Mouse (Mus musculus) CH12.LX (cell line): ENCODE results near the gene Sh2d6. TPM values are rescaled to one million over a fixed set of nuclear protein-coding genes. Genes with fewer than 3 reads are reported as not detected.

Experiments
- DNase-seq: peaks from one replicate; pipeline ENCODE4 v3.0.0-alpha.2; 2013; ENCODE audit errors: extremely low read depth
- H3K27ac ChIP-seq: 2 replicates; pipeline ENCODE4 v1.5.1; 2012; ENCODE audit warnings: low read depth, mild to moderate bottlenecking, control low read depth, moderate library complexity; ENCODE audit not compliant: insufficient read depth
- H3K27me3 ChIP-seq: replicated peaks from 2 replicates; pipeline ENCODE3; 2012; ENCODE audit warnings: inconsistent platforms
- H3K36me3 ChIP-seq, 2 experiments: replicated peaks in 1 of 2; 2 replicates each; pipeline versions ENCODE3 to v1.6.1; 2012; ENCODE audit warnings: inconsistent platforms in 1 of 2, low read length in 1 of 2, mild to moderate bottlenecking in 1 of 2, mixed read lengths in 1 of 2, moderate library complexity in 1 of 2; ENCODE audit not compliant: control insufficient read depth in 1 of 2, insufficient read depth in 1 of 2
- H3K4me1 ChIP-seq, 2 experiments: 2 replicates each; pipeline ENCODE4 v1.6.1; 2012; ENCODE audit warnings: inconsistent platforms in 1 of 2, moderate library complexity in 1 of 2; ENCODE audit not compliant: insufficient read depth in 2 of 2, control insufficient read depth in 1 of 2
- H3K4me2 ChIP-seq: 2 replicates; pipeline ENCODE4 v1.6.1; 2012; ENCODE audit warnings: low read depth, mild to moderate bottlenecking, control low read depth; ENCODE audit not compliant: poor library complexity, insufficient read depth, severe bottlenecking
- H3K4me3 ChIP-seq, 3 experiments: fragments of 150-350 bp in 1 of 3; sonication (generic) in 1 of 3; replicated peaks in 1 of 3; 2 replicates each; pipeline versions ENCODE3 to v1.5.1; 2011 to 2012; ENCODE audit warnings: low read depth in 2 of 3, low read length in 2 of 3, mild to moderate bottlenecking in 2 of 3, moderate library complexity in 2 of 3, control low read depth in 1 of 3, improper control_type of control experiment in 1 of 3, inconsistent platforms in 1 of 3, mixed read lengths in 1 of 3; ENCODE audit not compliant: poor library complexity in 1 of 3
- H3K79me2 ChIP-seq: replicated peaks from 2 replicates; pipeline ENCODE4 v1.6.1; 2012; ENCODE audit warnings: mild to moderate bottlenecking, moderate library complexity; ENCODE audit not compliant: control insufficient read depth, poor library complexity, insufficient read depth, severe bottlenecking; ENCODE audit errors: extremely low read depth
- H3K9ac ChIP-seq: 2 replicates; pipeline ENCODE4 v1.6.1; 2012; ENCODE audit warnings: low read depth, mild to moderate bottlenecking, control low read depth, moderate library complexity; ENCODE audit not compliant: insufficient read depth
- H3K9me3 ChIP-seq: replicated peaks from 2 replicates; pipeline ENCODE3; 2012; ENCODE audit warnings: low read length, inconsistent platforms, mixed read lengths
- BHLHE40 ChIP-seq: IDR thresholded peaks from 2 replicates; pipeline ENCODE4 v1.6.1; 2011; ENCODE audit warnings: mild to moderate bottlenecking, low read depth, low read length, improper control_type of control experiment
- CHD1 ChIP-seq: IDR thresholded peaks from 2 replicates; pipeline ENCODE4 v1.6.1; 2012; ENCODE audit warnings: low read depth, low read length, improper control_type of control experiment, inconsistent platforms
- E2F4 ChIP-seq: IDR thresholded peaks from 2 replicates; pipeline ENCODE4 v1.6.1; 2011; ENCODE audit warnings: low read depth, low read length, improper control_type of control experiment; ENCODE audit not compliant: insufficient replicate concordance
- ELF1 ChIP-seq: IDR thresholded peaks from 2 replicates; pipeline ENCODE4 v1.6.1; 2014; ENCODE audit warnings: low read depth, mild to moderate bottlenecking, inconsistent platforms, low read length, improper control_type of control experiment
- EP300 ChIP-seq: IDR thresholded peaks from 2 replicates; pipeline ENCODE4 v1.6.1; 2011; ENCODE audit warnings: low read length, improper control_type of control experiment
- ETS1 ChIP-seq: conservative IDR thresholded peaks from 2 replicates; pipeline ENCODE4 v1.6.1; 2012; ENCODE audit warnings: low read depth, mild to moderate bottlenecking, inconsistent platforms, low read length, improper control_type of control experiment, moderate library complexity
- GABPA ChIP-seq: IDR thresholded peaks from 2 replicates; pipeline ENCODE4 v1.6.1; 2012; ENCODE audit warnings: low read depth, low read length, improper control_type of control experiment, inconsistent platforms; ENCODE audit not compliant: insufficient replicate concordance
- HCFC1 ChIP-seq: IDR thresholded peaks from 2 replicates; pipeline ENCODE4 v1.6.1; 2012; ENCODE audit warnings: low read depth, mild to moderate bottlenecking, inconsistent platforms, low read length, improper control_type of control experiment
- JUND ChIP-seq: conservative IDR thresholded peaks from 2 replicates; pipeline ENCODE4 v1.6.1; 2011; ENCODE audit warnings: low read depth, low read length, improper control_type of control experiment
- MAFK ChIP-seq: IDR thresholded peaks from 2 replicates; pipeline ENCODE4 v1.6.1; 2011; ENCODE audit warnings: low read length, improper control_type of control experiment; ENCODE audit not compliant: insufficient replicate concordance
- MEF2A ChIP-seq: IDR thresholded peaks from 2 replicates; pipeline ENCODE4 v1.6.1; 2014; ENCODE audit warnings: low read depth, mild to moderate bottlenecking, inconsistent platforms, low read length, improper control_type of control experiment, borderline replicate concordance
- MYC ChIP-seq: IDR thresholded peaks from 2 replicates; pipeline ENCODE4 v1.6.1; 2011; ENCODE audit warnings: low read depth, mild to moderate bottlenecking, improper control_type of control experiment, low read length
- NELFE ChIP-seq: IDR thresholded peaks from 2 replicates; pipeline ENCODE4 v1.6.1; 2011; ENCODE audit warnings: low read depth, low read length, improper control_type of control experiment
- NRF1 ChIP-seq: IDR thresholded peaks from 2 replicates; pipeline ENCODE4 v1.6.1; 2014; ENCODE audit warnings: low read depth, mild to moderate bottlenecking, inconsistent platforms, low read length, improper control_type of control experiment, moderate library complexity
- POLR2AphosphoS2 ChIP-seq: IDR thresholded peaks from 2 replicates; pipeline ENCODE4 v1.6.1; 2011; ENCODE audit warnings: low read depth, low read length, improper control_type of control experiment
- SIN3A ChIP-seq: IDR thresholded peaks from 2 replicates; pipeline ENCODE4 v1.6.1; 2012; ENCODE audit warnings: low read length, improper control_type of control experiment, inconsistent platforms
- SMC3 ChIP-seq: IDR thresholded peaks from 2 replicates; pipeline ENCODE4 v1.6.1; 2011; ENCODE audit warnings: low read depth, low read length, improper control_type of control experiment
- TBP ChIP-seq: conservative IDR thresholded peaks from 2 replicates; pipeline ENCODE4 v1.6.1; 2011; ENCODE audit warnings: low read depth, low read length, improper control_type of control experiment
- UBTF ChIP-seq: IDR thresholded peaks from 2 replicates; pipeline ENCODE4 v1.6.1; 2012; ENCODE audit warnings: low read depth, mild to moderate bottlenecking, inconsistent platforms, low read length, improper control_type of control experiment, moderate library complexity
- USF2 ChIP-seq: conservative IDR thresholded peaks from 2 replicates; pipeline ENCODE4 v1.6.1; 2011; ENCODE audit warnings: low read depth, low read length, improper control_type of control experiment
- ZC3H11A ChIP-seq: IDR thresholded peaks from 2 replicates; pipeline ENCODE4 v1.6.1; 2012; ENCODE audit warnings: low read depth, mild to moderate bottlenecking, inconsistent platforms, low read length, improper control_type of control experiment
- dilution Hi-C: fragments of 300-500 bp; cut with MboI; formaldehyde crosslinking; loops from 2 replicates; pipeline ENCODE4 v1.14.3; 2020; ENCODE audit warnings: low sequenced_read_pairs; ENCODE audit not compliant: extremely low pct_unique_long_range_greater_than_20kb, extremely low pct_ligation_motif_present
- in situ Hi-C: fragments of 300-500 bp; cut with MboI; formaldehyde crosslinking; loops from 3 replicates; pipeline ENCODE4 v1.14.3; 2019; ENCODE audit warnings: low sequenced_read_pairs, low pct_ligation_motif_present, low pct_unique_long_range_greater_than_20kb, mixed read lengths
- polyA plus RNA-seq: library from polyadenylated mRNA; unstranded; fragments of >175 nt; gene quantifications from 2 replicates; pipeline ENCODE4 v1.2.1, GENCODE M21; 2012; ENCODE audit warnings: low read depth; ENCODE audit not compliant: insufficient read length
- total RNA-seq, 2 experiments: library from RNA; depleted of rRNA; stranded (reverse); fragments of 300-350 nt in 1 of 2; fragments of >200 nt in 1 of 2; gene quantifications; 2 replicates each; pipeline ENCODE4 v1.2.3; 2012 to 2014

Gene Sh2d6
- total and polyA plus RNA-seq, 3 experiments, result 0.78 to 4.9 (median 1.7) TPM

DNA sequence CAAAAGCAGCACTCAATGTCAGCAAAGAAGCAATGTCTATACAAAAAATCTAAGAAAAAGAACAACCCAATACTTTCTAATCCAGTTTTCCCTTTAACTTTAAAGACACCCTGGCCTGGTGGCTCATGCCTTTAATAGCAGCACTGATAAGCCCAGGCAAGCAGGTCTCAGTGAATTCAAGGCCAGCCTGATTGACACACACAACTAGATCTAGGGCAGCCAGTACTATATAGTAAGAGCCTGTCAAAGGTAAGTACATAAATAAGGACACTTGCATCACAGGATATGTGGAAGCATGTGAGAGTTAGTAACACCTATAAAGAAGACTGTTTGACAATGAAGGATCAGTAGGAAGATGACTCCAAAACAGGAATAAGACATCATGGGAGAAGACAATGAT, 32.0 kb downstream of the Sh2d6 start:
- dilution Hi-C loops, result no loop called here
- H3K79me2 ChIP-seq, result no peaks in the 10 kb centered on the region
- no peaks in the 10 kb centered on the region for H3K27me3 ChIP-seq
- no peak for DNase-seq
- no peak overlapping the region for H3K4me2 ChIP-seq
- H3K4me1 ChIP-seq, result peaks cover 2 to 17% of the 10 kb centered on the region in 2 experiments; a peak in 2 of 4 replicates
- no peaks in the 10 kb centered on the region for H3K9me3 ChIP-seq
- in situ Hi-C loops, result no loop called here
- no peak for TF ChIP-seq ZC3H11A
- TF ChIP-seq EP300, result no peak
- TF ChIP-seq USF2, result no peak
- TF ChIP-seq MEF2A, result no peak
- no peak overlapping the region for H3K4me3 ChIP-seq
- no peaks in the 10 kb centered on the region for H3K36me3 ChIP-seq
- H3K9ac ChIP-seq, result no peak overlapping the region
- H3K27ac ChIP-seq, result no peak overlapping the region

- dilution Hi-C loops, result no loop called here
- H3K4me3 ChIP-seq, result no peak overlapping the region
- in situ Hi-C loops, result no loop called here
- H3K27ac ChIP-seq, result no peak overlapping the region
- no peak overlapping the region for H3K4me2 ChIP-seq
- no peak overlapping the region for H3K9ac ChIP-seq
- peaks cover 2 to 17% of the 10 kb centered on the region in 2 experiments; a peak in 2 of 4 replicates for H3K4me1 ChIP-seq
- no peaks in the 10 kb centered on the region for H3K27me3 ChIP-seq
- DNase-seq, result no peak
- no peak for TF ChIP-seq E2F4
- TF ChIP-seq MYC, result no peak
- TF ChIP-seq NRF1, result no peak
- no peak for TF ChIP-seq CHD1
- TF ChIP-seq JUND, result no peak
- TF ChIP-seq MEF2A, result no peak
- no peak for TF ChIP-seq SIN3A
- TF ChIP-seq BHLHE40, result no peak
- TF ChIP-seq HCFC1, result no peak
- no peak for TF ChIP-seq SMC3
- no peak for TF ChIP-seq MAFK
- no peak for TF ChIP-seq ELF1
- TF ChIP-seq TBP, result no peak
- no peak for TF ChIP-seq UBTF
- TF ChIP-seq ETS1, result no peak
- no peak for TF ChIP-seq NELFE
- TF ChIP-seq POLR2AphosphoS2, result no peak
- TF ChIP-seq GABPA, result no peak
- no peaks in the 10 kb centered on the region for H3K79me2 ChIP-seq
- no peaks in the 10 kb centered on the region for H3K36me3 ChIP-seq
- H3K9me3 ChIP-seq, result no peaks in the 10 kb centered on the region
These were observed 32.7 kb downstream of the Sh2d6 start for GRCm38 (mm10) chr6:72488850-72489249.
